Mouse (Mus musculus) MEL (cell line): ENCODE measurements around the gene Defb25.

Experiments used
- CTCF ChIP-seq, 3 experiments: IDR thresholded peaks in 2 of 3; conservative IDR thresholded peaks in 1 of 3; 2 replicates each; pipeline ENCODE4 v1.5.1; 2011 to 2012; ENCODE audit warnings: low read length in 3 of 3, low read depth in 2 of 3, mild to moderate bottlenecking in 2 of 3, improper control_type of control experiment in 1 of 3, inconsistent platforms in 1 of 3, mixed read lengths in 1 of 3, moderate library complexity in 1 of 3; ENCODE audit not compliant: control insufficient read depth in 1 of 3, insufficient read depth in 1 of 3, poor library complexity in 1 of 3, severe bottlenecking in 1 of 3
- EP300 ChIP-seq, 2 experiments: IDR thresholded peaks; 2 replicates each; pipeline ENCODE4 v1.6.1; 2011; ENCODE audit warnings: improper control_type of control experiment in 2 of 2, low read length in 2 of 2, low read depth in 1 of 2, mild to moderate bottlenecking in 1 of 2
- KAT2A ChIP-seq: conservative IDR thresholded peaks from 2 replicates; pipeline ENCODE4 v1.6.1; 2012; ENCODE audit warnings: low read depth, low read length, improper control_type of control experiment, inconsistent platforms

- TF ChIP-seq CTCF (IDR thresholded peaks at IDR 0.05 in 2 of 3, conservative IDR thresholded peaks at IDR 0.05 in 1 of 3; ENCODE audit: control insufficient read depth in 1 of 3, insufficient read depth in 1 of 3, low read depth in 2 of 3, low read length in 3 of 3, poor library complexity in 1 of 3, severe bottlenecking in 1 of 3) (no peak), EP300 (IDR thresholded peaks at IDR 0.05; ENCODE audit: low read depth in 1 of 2, low read length in 2 of 2) (no peak), KAT2A (no peak)
Measured at GRCm38 (mm10) chr2:152639406-152640113, 16.7 kb upstream of the Defb25 start.
